Mouse (Mus musculus) E14TG2a.4 (cell line): ENCODE data around the gene Bri3.

Experiments
- CTCF ChIP-seq: conservative IDR thresholded peaks from 2 replicates; pipeline ENCODE4 v1.5.1; 2014; ENCODE audit warnings: low read length
- NANOG ChIP-seq: IDR thresholded peaks from 2 replicates; pipeline ENCODE4 v1.6.1; 2014; ENCODE audit warnings: borderline replicate concordance, low read length, mixed read lengths
- POU5F1 ChIP-seq: IDR thresholded peaks from 2 replicates; pipeline ENCODE4 v1.6.1; 2014; ENCODE audit warnings: low read length, borderline replicate concordance

DNA sequence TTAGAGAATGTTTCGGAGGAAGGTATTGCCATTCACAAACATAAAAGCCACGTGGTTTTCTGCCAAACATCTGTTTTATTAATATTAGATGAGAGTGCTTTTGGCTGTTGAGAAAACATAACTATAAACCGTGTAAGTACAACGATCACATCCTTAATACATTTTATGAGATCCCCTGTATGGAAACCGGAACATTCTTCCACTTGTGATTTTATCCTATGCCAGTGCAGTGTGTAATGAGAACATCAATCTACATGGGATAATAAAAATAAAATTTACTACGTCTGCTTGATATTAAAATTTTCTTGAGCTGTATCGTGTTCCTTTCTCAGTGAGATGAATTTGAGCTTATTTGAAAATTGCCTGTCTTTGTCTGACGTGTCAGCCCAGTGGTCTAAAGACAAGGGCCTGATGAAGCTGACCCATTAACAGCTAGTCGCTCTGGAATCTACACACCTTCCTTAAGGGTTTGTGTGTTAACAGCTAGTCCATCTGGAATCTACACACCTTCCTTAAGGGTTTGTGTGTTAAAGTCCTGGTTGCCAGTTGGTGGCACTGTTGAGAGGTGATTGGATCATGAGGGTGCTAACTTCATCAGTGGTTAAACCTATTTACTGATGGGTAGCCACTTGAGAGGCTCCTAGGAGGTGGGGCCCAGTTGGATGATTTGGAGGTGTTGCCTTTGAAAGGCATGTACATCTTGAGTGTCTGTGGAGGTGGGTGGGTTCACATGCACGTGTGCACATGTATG lies 202.4 kb downstream of the Bri3 start:
- peak; percentile 14; the same call in 1 of the 2 replicates for TF ChIP-seq CTCF
- no peak for TF ChIP-seq NANOG
- no peak for TF ChIP-seq POU5F1
